Mouse (Mus musculus): ENCODE measurements around the gene Rasip1. TPM values are rescaled to one million over a fixed set of nuclear protein-coding genes. Genes with fewer than 3 reads are reported as not detected.

Gene Rasip1
- polyA plus RNA-seq, 1 experiment from 2014 or later: 18.5 TPM

DNA sequence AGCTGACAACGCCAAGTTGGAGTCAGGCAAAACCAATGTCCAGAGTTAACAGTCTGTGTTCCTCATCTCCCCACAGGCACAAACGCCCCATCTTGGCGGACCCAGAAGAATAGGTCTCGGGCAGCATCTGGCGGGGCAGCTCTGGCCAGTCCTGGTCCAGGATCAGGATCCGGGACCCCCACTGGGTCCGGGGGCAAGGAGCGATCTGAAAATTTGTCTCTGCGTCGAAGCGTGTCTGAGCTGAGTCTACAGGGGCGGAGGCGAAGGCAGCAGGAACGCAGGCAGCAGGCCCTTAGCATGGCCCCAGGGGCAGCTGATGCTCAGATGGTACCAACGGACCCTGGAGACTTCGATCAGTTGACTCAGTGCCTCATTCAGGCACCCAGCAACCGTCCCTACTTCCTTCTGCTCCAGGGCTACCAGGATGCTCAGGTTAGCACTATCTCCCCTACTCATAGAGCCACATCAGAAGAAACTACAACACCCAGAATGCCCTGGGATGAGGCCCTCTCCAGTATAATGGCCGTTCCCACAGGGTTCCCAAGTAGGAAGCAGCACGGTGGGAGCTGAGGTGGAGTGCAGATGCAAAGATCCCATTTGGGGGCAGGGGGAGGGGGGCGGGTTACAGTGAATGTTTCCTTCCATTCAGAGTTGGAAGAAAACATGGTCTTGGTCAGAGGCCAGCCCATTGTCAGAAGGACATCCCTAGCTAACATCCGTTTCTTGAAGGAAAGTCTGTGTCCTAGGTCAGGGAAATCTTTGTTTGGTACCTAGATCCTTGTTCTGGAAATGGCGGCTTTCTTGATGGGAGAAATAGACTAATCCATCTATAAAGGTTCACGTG lies 3.0 kb downstream of the Rasip1 start:
- no peak for ATAC-seq
- no peak overlapping the region for H3K4me2 ChIP-seq (ENCODE audit: low read length)
- WGBS: 71% methylated on average over 23 of the region's 23 CpGs
- H3K4me1 ChIP-seq (ENCODE audit: control insufficient read depth, insufficient read depth, low read length): peaks cover 11% of the 10 kb centered on the region; the same call in 1 of the 2 replicates
- no peak overlapping the region for H3K27ac ChIP-seq (ENCODE audit: low read length)
- H3K4me3 ChIP-seq (ENCODE audit: low read depth, low read length): no peak overlapping the region
- peaks cover under 1% of the 10 kb centered on the region for H3K36me3 ChIP-seq (ENCODE audit: control insufficient read depth, insufficient read depth, low read length)
- H3K27me3 ChIP-seq (ENCODE audit: control insufficient read depth, insufficient read depth, low read depth, low read length): peaks cover 2% of the 10 kb centered on the region
- no peak overlapping the region for H3K9ac ChIP-seq (ENCODE audit: low read depth, low read length)
- H3K9me3 ChIP-seq (replicated peaks; ENCODE audit: control insufficient read depth, low read length, poor library complexity, severe bottlenecking): no peaks in the 10 kb centered on the region

DNA sequence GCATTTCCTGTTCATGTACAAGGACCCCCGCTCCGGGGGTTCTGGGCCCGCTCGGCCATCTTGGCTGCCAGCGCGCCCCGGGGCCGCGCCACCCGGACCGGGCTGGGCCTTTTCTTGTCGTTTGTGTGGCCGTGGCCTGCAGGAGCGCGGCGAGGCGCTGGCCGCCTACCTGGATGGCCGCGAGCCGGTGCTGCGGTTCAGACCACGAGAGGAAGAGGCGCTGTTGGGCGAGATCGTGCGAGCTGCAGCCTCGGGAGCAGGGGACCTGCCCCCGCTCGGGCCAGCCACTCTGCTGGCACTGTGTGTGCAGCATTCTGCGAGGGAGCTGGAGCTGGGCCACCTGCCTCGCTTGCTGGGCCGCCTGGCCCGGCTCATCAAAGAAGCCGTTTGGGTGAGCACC lies 5.2 kb downstream of the Rasip1 start:
- Histone ChIP-seq H3K4me1 (ENCODE audit: control insufficient read depth, insufficient read depth, low read length) (peaks cover 11% of the 10 kb centered on the region; the same call in 1 of the 2 replicates), H3K27ac (ENCODE audit: low read length) (no peak overlapping the region), H3K4me2 (ENCODE audit: low read length) (peak overlapping the region; percentile 42), H3K36me3 (ENCODE audit: control insufficient read depth, insufficient read depth, low read length) (peaks cover 13% of the 10 kb centered on the region), H3K9me3 (replicated peaks; ENCODE audit: control insufficient read depth, low read length, poor library complexity, severe bottlenecking) (no peaks in the 10 kb centered on the region), H3K4me3 (ENCODE audit: low read depth, low read length) (peak overlapping the region; percentile 17; the same call in 1 of the 2 replicates), H3K9ac (ENCODE audit: low read depth, low read length) (peak overlapping the region; percentile 39), H3K27me3 (ENCODE audit: control insufficient read depth, insufficient read depth, low read depth, low read length) (peaks cover 2% of the 10 kb centered on the region)
- ATAC-seq: no peak
- 24% methylated on average over 33 of the region's 35 CpGs for WGBS

DNA sequence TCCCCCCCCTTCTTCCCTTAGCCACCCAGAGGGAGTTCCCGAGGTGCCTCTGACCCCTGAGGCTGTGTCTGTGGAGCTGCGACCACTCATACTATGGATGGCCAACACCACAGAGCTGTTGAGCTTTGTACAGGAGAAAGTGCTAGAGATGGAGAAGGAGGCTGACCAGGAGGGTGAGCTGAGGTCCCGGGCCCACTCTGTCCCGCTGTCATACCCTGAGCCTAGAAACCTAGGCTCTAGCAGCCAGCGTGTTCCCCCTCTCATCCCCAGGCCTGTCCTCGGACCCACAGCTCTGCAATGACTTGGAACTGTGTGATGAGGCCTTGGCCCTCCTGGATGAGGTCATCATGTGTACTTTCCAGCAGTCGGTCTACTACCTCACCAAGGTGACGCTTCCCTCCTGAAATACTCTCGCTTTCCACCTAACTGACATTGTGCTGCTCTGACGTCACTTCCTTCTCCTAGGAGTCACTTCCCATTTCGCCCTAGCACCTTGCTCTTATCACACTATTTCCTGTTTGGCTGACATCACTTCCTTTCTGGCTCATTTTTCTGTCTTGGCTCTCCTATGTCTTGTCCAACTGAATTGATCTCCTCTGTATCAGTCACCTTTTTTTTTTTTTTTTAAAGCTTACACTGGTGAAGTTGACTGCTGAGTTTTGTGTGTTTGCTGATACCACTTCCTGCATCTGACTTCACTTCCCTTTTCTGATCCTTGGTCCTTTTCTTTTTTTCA lies 7.8 kb downstream of the Rasip1 start:
- H3K36me3 ChIP-seq (ENCODE audit: control insufficient read depth, insufficient read depth, low read length): peaks cover 13% of the 10 kb centered on the region
- H3K4me1 ChIP-seq (ENCODE audit: control insufficient read depth, insufficient read depth, low read length): peaks cover 8% of the 10 kb centered on the region
- H3K27me3 ChIP-seq (ENCODE audit: control insufficient read depth, insufficient read depth, low read depth, low read length): peaks cover 2% of the 10 kb centered on the region
- 87% methylated on average over 11 of the region's 11 CpGs for WGBS
- no peak overlapping the region for H3K4me3 ChIP-seq (ENCODE audit: low read depth, low read length)
- ATAC-seq: no peak
- no peak overlapping the region for H3K9ac ChIP-seq (ENCODE audit: low read depth, low read length)
- H3K9me3 ChIP-seq (replicated peaks; ENCODE audit: control insufficient read depth, low read length, poor library complexity, severe bottlenecking): no peaks in the 10 kb centered on the region
- H3K4me2 ChIP-seq (ENCODE audit: low read length): no peak overlapping the region
- no peak overlapping the region for H3K27ac ChIP-seq (ENCODE audit: low read length)

DNA sequence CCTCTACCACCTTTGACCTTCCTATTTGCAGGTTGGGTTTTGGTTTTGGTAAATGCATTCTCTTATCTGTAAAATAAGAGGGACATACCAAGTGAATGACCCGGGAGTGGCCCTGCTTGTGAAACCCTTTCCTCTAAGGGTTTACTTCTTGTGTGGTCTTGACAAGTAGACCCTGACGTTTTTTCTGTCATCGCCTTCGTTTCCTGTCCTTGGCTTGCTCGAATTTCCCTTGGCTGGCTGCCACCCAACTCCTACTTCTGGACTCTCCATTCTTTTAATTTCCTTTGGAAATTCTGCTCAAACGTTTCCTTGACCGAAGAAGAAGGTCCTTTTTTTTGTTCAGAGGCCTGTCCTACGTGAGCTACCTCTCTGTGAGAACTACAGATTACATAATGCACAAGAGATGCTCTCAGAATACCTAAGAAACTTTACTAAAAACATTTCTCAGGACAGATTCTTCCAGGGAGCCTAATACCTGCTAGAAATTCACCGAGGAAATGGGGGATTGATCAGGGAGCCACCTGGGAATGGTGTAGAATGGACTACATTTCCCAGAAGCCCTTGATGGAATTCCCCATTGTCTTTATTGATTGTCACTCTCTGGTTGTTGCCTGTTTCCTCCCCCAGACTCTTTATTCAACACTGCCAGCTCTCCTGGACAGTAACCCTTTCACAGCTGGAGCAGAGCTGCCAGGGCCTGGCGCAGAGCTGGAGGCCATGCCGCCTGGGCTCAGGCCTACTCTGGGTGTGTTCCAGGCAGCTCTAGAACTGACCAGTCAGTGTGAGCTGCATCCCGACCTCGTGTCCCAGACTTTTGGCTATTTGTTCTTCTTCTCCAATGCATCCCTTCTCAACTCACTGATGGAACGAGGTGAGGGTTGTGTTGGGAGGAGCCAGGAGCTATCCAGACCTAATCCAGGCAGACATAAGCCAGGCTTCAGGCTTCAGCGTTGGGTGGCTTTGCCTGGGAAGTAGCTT lies 8.7 kb downstream of the Rasip1 start:
- peaks cover 8% of the 10 kb centered on the region for H3K4me1 ChIP-seq (ENCODE audit: control insufficient read depth, insufficient read depth, low read length)
- no peak overlapping the region for H3K4me3 ChIP-seq (ENCODE audit: low read depth, low read length)
- no peak overlapping the region for H3K4me2 ChIP-seq (ENCODE audit: low read length)
- no peaks in the 10 kb centered on the region for H3K9me3 ChIP-seq (replicated peaks; ENCODE audit: control insufficient read depth, low read length, poor library complexity, severe bottlenecking)
- H3K27me3 ChIP-seq (ENCODE audit: control insufficient read depth, insufficient read depth, low read depth, low read length): peaks cover 2% of the 10 kb centered on the region
- no peak for ATAC-seq
- peaks cover 13% of the 10 kb centered on the region for H3K36me3 ChIP-seq (ENCODE audit: control insufficient read depth, insufficient read depth, low read length)
- no peak overlapping the region for H3K27ac ChIP-seq (ENCODE audit: low read length)
- 84% methylated on average over 15 of the region's 15 CpGs for WGBS
- H3K9ac ChIP-seq (ENCODE audit: low read depth, low read length): no peak overlapping the region

DNA sequence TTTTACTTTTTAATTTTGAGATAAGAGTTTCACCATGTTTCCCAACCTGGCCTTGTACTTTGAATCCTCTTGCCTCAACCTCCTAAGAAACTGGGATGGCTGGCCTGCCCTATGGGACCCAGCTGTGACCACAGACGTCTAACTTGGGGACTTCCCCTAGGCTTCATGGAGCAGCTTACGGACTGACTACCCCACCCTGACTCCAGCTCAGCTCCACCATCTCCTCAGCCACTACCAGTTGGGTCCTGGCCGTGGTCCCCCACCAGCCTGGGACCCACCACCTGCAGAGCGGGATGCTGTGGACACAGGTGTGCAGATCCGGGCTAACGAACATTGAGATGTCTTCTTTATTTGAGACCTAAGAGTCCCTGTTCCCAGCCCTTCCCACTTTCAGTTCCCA lies 10.4 kb downstream of the Rasip1 start:
- Histone ChIP-seq H3K36me3 (ENCODE audit: control insufficient read depth, insufficient read depth, low read length) (peaks cover 13% of the 10 kb centered on the region), H3K9me3 (replicated peaks; ENCODE audit: control insufficient read depth, low read length, poor library complexity, severe bottlenecking) (no peaks in the 10 kb centered on the region), H3K27me3 (ENCODE audit: control insufficient read depth, insufficient read depth, low read depth, low read length) (no peaks in the 10 kb centered on the region), H3K4me1 (ENCODE audit: control insufficient read depth, insufficient read depth, low read length) (peaks cover 11% of the 10 kb centered on the region), H3K9ac (ENCODE audit: low read depth, low read length) (no peak overlapping the region), H3K4me2 (ENCODE audit: low read length) (no peak overlapping the region), H3K27ac (ENCODE audit: low read length) (no peak overlapping the region), H3K4me3 (ENCODE audit: low read depth, low read length) (no peak overlapping the region)
- no peak for ATAC-seq
- WGBS: 98% methylated on average over 6 of the region's 6 CpGs

DNA sequence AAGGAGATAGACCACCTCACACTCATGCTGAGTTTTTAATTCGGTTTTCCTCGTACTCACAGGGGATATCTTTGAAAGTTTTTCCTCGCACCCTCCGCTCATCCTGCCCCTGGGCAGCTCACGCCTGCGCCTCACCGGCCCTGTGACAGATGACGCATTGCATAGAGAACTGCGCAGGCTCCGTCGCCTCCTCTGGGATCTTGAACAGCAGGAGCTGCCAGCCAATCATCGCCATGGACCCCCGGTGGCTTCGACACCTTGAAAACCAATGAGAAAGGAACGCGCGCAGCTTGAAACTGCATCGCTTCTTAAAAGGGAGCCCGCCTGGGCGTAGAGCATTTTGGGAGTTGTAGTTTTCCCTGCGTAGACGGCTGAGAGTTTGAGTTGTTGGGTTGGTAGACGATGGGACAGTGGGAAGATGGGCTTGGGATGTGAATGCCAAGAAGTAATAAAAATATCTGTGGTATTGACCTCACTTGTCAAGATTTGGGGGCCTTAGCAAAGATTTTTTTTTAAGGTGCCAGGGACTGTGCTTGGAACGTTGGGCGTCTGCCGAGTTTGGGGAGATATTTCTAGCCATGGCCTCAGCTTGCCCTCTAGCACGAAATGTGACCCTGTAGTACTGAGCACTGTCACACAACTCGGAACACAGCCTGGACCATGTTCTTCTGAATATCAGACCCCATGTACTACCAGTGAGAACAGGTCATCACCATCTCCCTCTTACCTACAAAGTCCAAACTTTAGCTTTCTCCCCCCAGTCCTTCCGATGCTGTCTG lies 11.5 kb downstream of the Rasip1 start:
- 0 out of 2 replicates have a peak overlapping the region, but pooled peaks have one; percentile 50 for H3K27ac ChIP-seq (ENCODE audit: low read length)

DNA sequence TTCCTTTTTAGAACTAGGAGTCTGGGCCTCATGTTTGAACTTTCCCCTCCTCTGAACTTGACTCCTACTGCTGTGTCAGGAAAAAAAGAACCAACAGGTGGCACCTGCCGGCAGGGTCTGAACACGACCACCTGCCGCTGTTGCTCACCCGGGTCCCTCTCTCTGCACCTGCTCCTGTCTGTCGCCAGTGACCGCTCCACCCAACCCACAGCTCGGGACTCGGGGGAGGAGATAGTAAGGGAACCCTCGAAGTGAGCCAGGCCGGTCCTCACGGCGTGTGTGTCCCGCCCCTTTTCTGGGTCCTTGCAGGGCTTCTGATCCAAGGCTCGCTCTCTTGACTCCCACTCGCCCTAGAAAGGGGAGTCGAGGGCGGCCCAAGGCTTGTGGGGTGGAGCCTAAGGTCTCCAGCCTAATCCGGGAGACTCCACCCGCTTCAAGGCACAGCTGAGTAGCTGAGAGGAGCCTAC lies 12.3 kb downstream of the Rasip1 start, which contains the start of gene Mamstr:
Mamstr (plus strand) TSS at position 417 of the 467 bp plus-strand sequence.
- H3K27ac ChIP-seq (ENCODE audit: low read length): no peak within 1 kb of the TSS
- peaks cover 13% of the 10 kb centered on the region for H3K36me3 ChIP-seq (ENCODE audit: control insufficient read depth, insufficient read depth, low read length)
- H3K4me1 ChIP-seq (ENCODE audit: control insufficient read depth, insufficient read depth, low read length): peaks cover 17% of the 10 kb centered on the region
- H3K4me2 ChIP-seq (ENCODE audit: low read length): no peak within 1 kb of the TSS; the same call in 1 of the 2 replicates
- 20% methylated on average over 19 of the region's 19 CpGs for WGBS
- H3K9ac ChIP-seq (ENCODE audit: low read depth, low read length): no peak within 1 kb of the TSS; the same call in 1 of the 2 replicates
- H3K9me3 ChIP-seq (replicated peaks; ENCODE audit: control insufficient read depth, low read length, poor library complexity, severe bottlenecking): no peaks in the 10 kb centered on the region
- no peaks in the 10 kb centered on the region for H3K27me3 ChIP-seq (ENCODE audit: control insufficient read depth, insufficient read depth, low read depth, low read length)
- H3K4me3 ChIP-seq (ENCODE audit: low read depth, low read length): peak within 1 kb of the TSS; percentile 37; the same call in 1 of the 2 replicates
- no peak for ATAC-seq

More for the DNA sequence above, 11.5 kb downstream of the Rasip1 start:
- peak overlapping the region; percentile 37 for H3K4me3 ChIP-seq (ENCODE audit: low read depth, low read length)
- H3K36me3 ChIP-seq (ENCODE audit: control insufficient read depth, insufficient read depth, low read length): peaks cover 13% of the 10 kb centered on the region
- peak overlapping the region; percentile 27; the same call in 1 of the 2 replicates for H3K9ac ChIP-seq (ENCODE audit: low read depth, low read length)
- no peaks in the 10 kb centered on the region for H3K27me3 ChIP-seq (ENCODE audit: control insufficient read depth, insufficient read depth, low read depth, low read length)
- peak; percentile 89 for ATAC-seq
- peak overlapping the region; percentile 53 for H3K4me2 ChIP-seq (ENCODE audit: low read length)
- H3K9me3 ChIP-seq (replicated peaks; ENCODE audit: control insufficient read depth, low read length, poor library complexity, severe bottlenecking): no peaks in the 10 kb centered on the region
- WGBS: 16% methylated on average over 29 of the region's 29 CpGs
- peaks cover 14% of the 10 kb centered on the region for H3K4me1 ChIP-seq (ENCODE audit: control insufficient read depth, insufficient read depth, low read length)

Data from midbrain, embryonic 16.5 days (tissue).